Mouse (Mus musculus) kidney, postnatal 0 days (tissue): ENCODE measurements around the gene Mpst. TPM values are rescaled to one million over a fixed set of nuclear protein-coding genes. Genes with fewer than 3 reads are reported as not detected.

ENCODE experiments used
- ATAC-seq: fragments of 200-750 bp; cut with Nextera tagmentation; replicated peaks from 2 replicates; pipeline ENCODE4 v1.8.0; 2017; ENCODE audit warnings: low read depth, moderate number of reproducible peaks, moderate TSS enrichment, moderate library complexity; ENCODE audit not compliant: low FRiP score
- DNase-seq: peaks from one replicate; pipeline ENCODE4 v3.0.0-alpha.2; 2016; ENCODE audit warnings: low spot score
- H3K27ac ChIP-seq: fragments of 300-500 bp; sonication (generic); 2 replicates; pipeline ENCODE4 v1.5.1; 2014; ENCODE audit warnings: mild to moderate bottlenecking
- H3K27me3 ChIP-seq: fragments of 300-500 bp; sonication (generic); 2 replicates; pipeline ENCODE4 v1.6.1; 2014; ENCODE audit warnings: low read length, mixed read lengths; ENCODE audit not compliant: insufficient read depth
- H3K36me3 ChIP-seq: fragments of 300-500 bp; sonication (generic); 2 replicates; pipeline ENCODE4 v1.6.1; 2014; ENCODE audit warnings: low read length, mixed read lengths; ENCODE audit not compliant: insufficient read depth
- H3K4me1 ChIP-seq: fragments of 300-500 bp; sonication (generic); replicated peaks from 2 replicates; pipeline ENCODE4 v1.6.1; 2014; ENCODE audit warnings: antibody characterized with exemption, low read length, mixed read lengths; ENCODE audit not compliant: insufficient read depth
- H3K4me2 ChIP-seq: fragments of 300-500 bp; sonication (generic); 2 replicates; pipeline ENCODE4 v1.6.1; 2014; ENCODE audit warnings: mild to moderate bottlenecking, low read length, moderate library complexity, mixed read lengths
- H3K4me3 ChIP-seq: fragments of 300-500 bp; sonication (generic); replicated peaks from 2 replicates; pipeline ENCODE4 v1.5.1; 2014; ENCODE audit warnings: low read depth, low read length
- H3K9ac ChIP-seq: fragments of 300-500 bp; sonication (generic); 2 replicates; pipeline ENCODE4 v1.6.1; 2014; ENCODE audit warnings: low read depth, low read length
- H3K9me3 ChIP-seq: fragments of 300-500 bp; sonication (generic); replicated peaks from 2 replicates; pipeline ENCODE4 v1.6.1; 2016; ENCODE audit warnings: low read length, inconsistent platforms, mixed read lengths
- CTCF ChIP-seq: IDR thresholded peaks from 2 replicates; pipeline ENCODE4 v1.5.1; 2016; ENCODE audit warnings: antibody characterized with exemption, low read depth, mild to moderate bottlenecking, moderate library complexity
- WGBS: fragments of 180-500 bp; shearing (Covaris S2); extraction: QIAGEN DNeasy Blood & Tissue Kit; methylation state at CpG from one replicate; pipeline ENCODE4 v1.1.7; 2014; 5-methylcytosine and 5-hydroxymethylcytosine counted together
- polyA plus RNA-seq: library from polyadenylated mRNA; unstranded; fragments of >200 nt; fragmentation: Nextera tagmentation; extraction: Ambion mirVana; gene quantifications from 2 replicates; pipeline ENCODE4 v1.2.1, GENCODE M21; 2015

The Mpst gene
- polyA plus RNA-seq, 1 experiment from 2014 or later, result 4.6 TPM

GRCm38 (mm10) chr15:78384220-78385116 lies 21.7 kb upstream of the Mpst start:
- H3K36me3 ChIP-seq, result no peaks in the 10 kb centered on the region
- no peak overlapping the region for H3K27ac ChIP-seq
- H3K9ac ChIP-seq, result no peak overlapping the region
- no peak for ATAC-seq
- no peaks in the 10 kb centered on the region for H3K4me1 ChIP-seq
- TF ChIP-seq CTCF, result no peak
- no peaks in the 10 kb centered on the region for H3K9me3 ChIP-seq
- DNase-seq, result no peak
- H3K4me2 ChIP-seq, result no peak overlapping the region
- no peaks in the 10 kb centered on the region for H3K27me3 ChIP-seq
- H3K4me3 ChIP-seq, result no peak overlapping the region
- WGBS, result 61% methylated on average over 7 of the region's 7 CpGs

DNA sequence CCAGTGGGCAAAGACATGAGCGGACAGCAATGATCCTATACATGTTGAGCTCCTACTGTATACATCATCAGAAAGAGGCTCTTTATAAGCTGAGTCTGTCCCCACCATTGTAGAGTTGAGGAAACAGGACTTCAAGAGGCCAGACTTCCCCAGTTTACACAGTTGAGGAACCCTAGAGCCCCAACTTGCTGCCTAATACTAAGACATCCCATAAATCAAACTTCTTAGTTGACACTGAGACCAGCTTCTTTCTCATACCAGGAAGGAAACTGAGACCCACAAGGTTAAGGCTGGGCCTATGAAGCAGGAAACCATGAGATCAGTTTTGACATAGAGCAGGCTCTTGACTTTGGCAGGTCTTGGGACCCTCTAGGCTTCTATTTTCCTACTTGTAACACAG lies 20.7 kb upstream of the Mpst start:
- Histone ChIP-seq H3K4me1 (no peaks in the 10 kb centered on the region), H3K4me2 (no peak overlapping the region), H3K27me3 (no peaks in the 10 kb centered on the region), H3K9me3 (no peaks in the 10 kb centered on the region), H3K9ac (no peak overlapping the region), H3K4me3 (no peak overlapping the region), H3K36me3 (no peaks in the 10 kb centered on the region), H3K27ac (no peak overlapping the region)
- TF ChIP-seq CTCF, result no peak
- whole genome bisulfite sequencing, result 95% methylated on average over 1 of the region's 1 CpGs
- DNase-seq (no peak), ATAC-seq (no peak)

GRCm38 (mm10) chr15:78390855-78391254 lies 15.4 kb upstream of the Mpst start:
- H3K9ac ChIP-seq, result no peak overlapping the region
- DNase-seq, result no peak
- H3K36me3 ChIP-seq, result no peaks in the 10 kb centered on the region
- no peak for ATAC-seq
- H3K4me2 ChIP-seq, result no peak overlapping the region
- no peak for TF ChIP-seq CTCF
- no peaks in the 10 kb centered on the region for H3K27me3 ChIP-seq
- 79% methylated on average over 3 of the region's 3 CpGs for WGBS
- H3K4me3 ChIP-seq, result no peak overlapping the region
- no peak overlapping the region for H3K27ac ChIP-seq
- H3K9me3 ChIP-seq, result no peaks in the 10 kb centered on the region
- no peaks in the 10 kb centered on the region for H3K4me1 ChIP-seq

GRCm38 (mm10) chr15:78395478-78395962 lies 10.7 kb upstream of the Mpst start, which contains the start of gene Tex33:
TSS of gene Tex33 (minus strand) at chr15:78395912.
- H3K4me1 ChIP-seq, result no peaks in the 10 kb centered on the region
- no peaks in the 10 kb centered on the region for H3K36me3 ChIP-seq
- no peak within 1 kb of the TSS for H3K4me2 ChIP-seq
- H3K9me3 ChIP-seq, result no peaks in the 10 kb centered on the region
- DNase-seq (no peak), ATAC-seq (peak; percentile 60; the same call in 1 of the 2 replicates)
- H3K27me3 ChIP-seq, result no peaks in the 10 kb centered on the region
- no peak within 1 kb of the TSS for H3K4me3 ChIP-seq
- TF ChIP-seq CTCF, result no peak
- H3K9ac ChIP-seq, result no peak within 1 kb of the TSS
- WGBS, result 79% methylated on average over 8 of the region's 8 CpGs
- no peak within 1 kb of the TSS for H3K27ac ChIP-seq

- TF ChIP-seq CTCF, result no peak
- no peaks in the 10 kb centered on the region for H3K27me3 ChIP-seq
- H3K27ac ChIP-seq, result no peak overlapping the region
- WGBS, result 74% methylated on average over 6 of the region's 6 CpGs
- no peak overlapping the region for H3K9ac ChIP-seq
- ATAC-seq (no peak), DNase-seq (peak; percentile 31)
- H3K9me3 ChIP-seq, result no peaks in the 10 kb centered on the region
- H3K4me3 ChIP-seq, result no peak overlapping the region
- H3K4me1 ChIP-seq, result peaks cover 16% of the 10 kb centered on the region
- H3K4me2 ChIP-seq, result no peak overlapping the region
- H3K36me3 ChIP-seq, result no peaks in the 10 kb centered on the region
Measured at GRCm38 (mm10) chr15:78401345-78401744, 4.9 kb upstream of the Mpst start.

DNA sequence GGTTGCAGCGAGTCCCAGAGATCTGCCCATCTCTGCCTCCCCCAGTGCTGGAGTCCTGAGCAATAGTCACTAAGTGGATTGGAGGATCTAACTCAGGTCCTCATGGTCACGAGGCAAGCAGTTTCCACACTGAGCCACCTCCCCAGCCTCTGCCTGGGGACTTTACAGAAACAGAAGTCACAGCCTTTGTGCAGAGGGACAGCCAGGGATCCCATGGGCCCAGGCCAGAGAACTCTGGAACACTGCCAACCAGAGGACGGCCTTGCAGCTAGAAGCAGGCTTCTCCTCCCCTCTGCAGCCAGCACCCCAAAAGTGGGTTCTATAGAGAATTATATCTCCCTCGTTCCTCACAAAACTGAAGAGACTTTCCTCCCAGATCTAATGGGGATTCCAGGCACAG lies 4.3 kb upstream of the Mpst start:
- 45% methylated on average over 4 of the region's 4 CpGs for WGBS
- ATAC-seq, result no peak
- Histone ChIP-seq H3K4me3 (no peak overlapping the region), H3K4me2 (no peak overlapping the region), H3K36me3 (no peaks in the 10 kb centered on the region), H3K27ac (peak overlapping the region; percentile 50; the same call in 1 of the 2 replicates), H3K4me1 (peaks cover 16% of the 10 kb centered on the region), H3K9me3 (no peaks in the 10 kb centered on the region), H3K27me3 (no peaks in the 10 kb centered on the region), H3K9ac (0 out of 2 replicates have a peak overlapping the region, but pooled peaks have one; percentile 10)
- DNase-seq, result no peak
- no peak for TF ChIP-seq CTCF
